Mouse (Mus musculus): ENCODE data around the gene Gm7876. TPM values are rescaled to one million over a fixed set of nuclear protein-coding genes. Genes with fewer than 3 reads are reported as not detected.
"Not testable (repeated sequence)": the region's sequence is repeated elsewhere in the genome, so short reads cannot be mapped to it uniquely, and the experiment has no call there.

Gm7876 gene
- total RNA-seq (2021) = not detected

GRCm38 (mm10) chr14:4708938-4709337, at the start of gene Gm7876:
Gene Gm7876 (plus strand): TSS chr14:4709238.
- DNase-seq; intact Hi-C loops (cut with DNase I): not testable (repeated sequence)

DNA sequence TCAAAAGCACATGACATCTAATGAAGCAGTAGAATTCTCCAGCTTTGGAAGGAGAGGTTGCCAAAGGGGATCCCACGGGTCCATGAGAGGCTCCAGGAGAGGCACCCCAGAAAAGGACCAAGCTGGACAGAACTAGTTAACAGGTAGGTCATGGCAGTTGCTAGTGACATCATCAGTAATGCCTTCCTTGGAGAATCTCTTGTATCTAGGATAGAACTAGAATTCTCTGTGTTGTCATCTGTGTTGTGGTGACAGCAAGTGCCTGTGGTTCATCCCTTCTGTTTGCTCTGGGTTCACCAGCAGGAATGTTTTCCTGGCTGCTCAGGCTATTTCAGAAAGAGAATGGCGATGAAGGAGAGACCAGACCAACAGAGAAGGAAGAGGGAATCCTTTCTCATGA, 45.1 kb upstream of the Gm7876 start, which contains the start of gene Gm3239:
Gene Gm3239, plus strand, starts transcription at position 301 of the 400 bp plus-strand sequence.
- intact Hi-C loops (cut with DNase I); DNase-seq: not testable (repeated sequence)

DNA sequence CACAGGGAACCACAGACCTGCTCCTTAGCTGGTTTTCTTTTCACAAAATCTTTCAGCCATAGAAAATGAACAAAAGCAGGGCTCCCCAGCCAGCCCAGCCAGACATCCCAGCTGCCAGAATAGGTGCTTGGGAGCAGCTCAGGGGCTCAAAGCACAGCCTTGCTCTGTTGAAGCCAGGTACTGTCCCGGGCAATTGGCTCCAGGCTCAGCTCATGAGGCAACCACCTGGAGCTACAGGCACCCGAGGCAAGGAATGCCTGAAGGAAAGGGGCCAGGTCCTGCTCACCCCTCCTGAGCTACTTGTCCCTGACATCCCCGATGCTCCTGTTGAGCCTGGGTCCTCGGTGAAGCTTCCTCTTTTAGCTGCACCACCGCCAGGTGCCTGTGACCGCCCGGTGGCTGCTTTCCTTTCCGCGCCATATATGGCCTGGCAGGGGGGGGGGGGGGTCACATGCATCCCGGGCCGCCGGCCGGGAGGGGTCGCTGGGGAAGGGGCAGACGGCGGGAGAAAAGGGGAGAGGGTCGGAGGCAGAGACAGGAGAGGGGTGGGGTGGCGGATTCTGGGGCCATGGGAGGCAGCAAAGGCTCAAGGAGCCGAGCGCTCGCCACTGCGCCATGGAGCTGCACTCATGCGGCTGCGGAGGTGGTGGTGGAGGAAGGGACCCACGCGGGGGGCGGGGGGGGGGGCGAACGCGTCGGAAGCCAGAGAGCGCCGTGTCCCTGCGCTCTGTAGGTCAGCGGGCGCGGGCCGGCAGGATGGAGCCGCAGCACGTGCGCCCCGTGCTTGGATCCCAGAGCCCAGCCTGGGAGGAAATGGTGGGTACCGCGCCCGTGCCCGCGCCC, 17.2 kb downstream of the Gm7876 start, which contains the start of gene Gm3252:
Gene Gm3252, plus strand, starts transcription at position 738 of the 843 bp plus-strand sequence.
- intact Hi-C loops (cut with DNase I) = not testable (repeated sequence)
- peak in 1 of 2 experiments; percentile 1 for DNase-seq

Other genes with a start within 250 kb of the Gm7876 start
- gene Gm3182, start 227.5 kb upstream of the Gm7876 start, total RNA-seq (2021) = not detected
- gene Gm3047, start 153.8 kb upstream of the Gm7876 start, total RNA-seq (2021) = not detected
- gene Gm8159, start 76.9 kb upstream of the Gm7876 start, total RNA-seq (2021) = not detected
- not detected for gene Gm3239, start 45.0 kb upstream of the Gm7876 start, total RNA-seq (2021)
- gene Gm3252, start 17.5 kb downstream of the Gm7876 start, total RNA-seq (2021) = under 1 TPM; 0.16 to 0.25 TPM
- gene Gm9602, start 67.1 kb downstream of the Gm7876 start, total RNA-seq (2021) = not detected
- gene Gm3269, start 128.9 kb downstream of the Gm7876 start, total RNA-seq (2021) = not detected
- gene Gm3264, start 146.3 kb downstream of the Gm7876 start, total RNA-seq (2021) = 1 to 10 TPM in 1 of 2 experiments, not detected in 1; 3.3 TPM
- not detected for gene Gm3278, start 183.2 kb downstream of the Gm7876 start, total RNA-seq (2021)